Mouse (Mus musculus) thymus, postnatal 0 days (tissue): Measurements from ENCODE around the gene Fam3c. TPM values are rescaled to one million over a fixed set of nuclear protein-coding genes. Genes with fewer than 3 reads are reported as not detected.
A peak's percentile ranks its signal among the peaks of the same experiment; 100 is the strongest.
"Not testable (repeated sequence)": the region's sequence is repeated elsewhere in the genome, so short reads cannot be mapped to it uniquely, and the experiment has no call there.

Experiments used
- DNase-seq: peaks from one replicate; pipeline ENCODE4 v3.0.0-alpha.2; 2015; ENCODE audit warnings: low spot score
- polyA plus RNA-seq: library from polyadenylated mRNA; unstranded; fragments of >200 nt; fragmentation: Nextera tagmentation; extraction: Ambion mirVana; gene quantifications from 2 replicates; pipeline ENCODE4 v1.2.1, GENCODE M21; 2015

The Fam3c gene
- polyA plus RNA-seq, 1 experiment from 2014 or later, result 51.9 TPM

GRCm38 (mm10) chr6:22292056-22292455 is 64.0 kb downstream of the Fam3c start:
- DNase-seq, result no peak

- DNase-seq, result no peak
Observed at GRCm38 (mm10) chr6:22290790-22291189, 65.3 kb downstream of the Fam3c start.

DNA sequence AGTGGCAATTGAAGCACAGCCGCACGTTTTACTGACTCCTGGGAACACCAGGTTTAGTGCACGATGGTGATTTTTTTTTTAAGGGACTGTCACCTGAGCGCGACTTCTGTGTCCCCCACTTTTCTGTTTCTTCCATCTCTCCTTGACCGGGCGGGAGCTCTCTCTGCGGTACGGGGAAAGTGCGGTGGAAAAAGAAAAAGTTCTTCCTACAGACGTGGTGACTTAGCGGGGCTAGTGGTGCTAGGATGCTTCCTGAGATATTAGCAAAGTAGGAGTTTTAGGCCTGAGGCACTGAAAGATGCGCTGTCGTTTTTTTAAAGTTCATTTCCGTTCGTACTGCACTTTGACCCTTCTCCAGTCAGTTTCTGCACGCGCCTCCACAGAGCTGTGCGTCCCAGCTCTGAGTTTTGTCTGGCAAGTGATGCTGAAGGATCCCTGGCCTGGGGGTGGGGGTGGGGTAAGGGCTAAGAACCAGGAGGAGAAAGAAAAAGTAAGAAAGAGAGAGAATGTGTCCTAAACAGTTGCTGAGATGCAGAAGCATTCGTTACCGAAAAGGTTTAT is 66.5 kb downstream of the Fam3c start:
- DNase-seq, result no peak

- peak; percentile 11 for DNase-seq
Observed at GRCm38 (mm10) chr6:22288737-22289460, 67.1 kb downstream of the Fam3c start.

- no peak for DNase-seq
Observed at GRCm38 (mm10) chr6:22288004-22288736, 67.9 kb downstream of the Fam3c start, which contains the start of gene Wnt16. TSS of gene Wnt16 (plus strand) at chr6:22288227.

DNA sequence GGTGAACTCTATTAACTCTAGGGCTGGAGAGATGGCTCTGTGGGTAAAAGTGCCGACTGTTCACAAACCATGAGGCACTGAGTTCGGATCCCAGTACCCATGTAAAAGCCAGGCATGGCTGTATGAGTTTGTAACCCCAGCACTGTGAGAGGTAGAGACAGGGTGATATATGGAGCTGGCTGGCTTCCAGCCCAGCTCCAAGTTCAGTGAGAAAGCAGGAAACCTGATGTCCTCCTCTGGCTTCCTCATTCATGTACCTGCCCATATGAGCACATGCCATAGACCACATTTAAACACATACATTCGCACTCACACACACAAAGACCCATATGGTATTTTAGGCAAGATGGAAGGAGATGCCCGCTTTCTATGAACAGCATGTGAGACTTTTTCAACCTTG is 73.6 kb downstream of the Fam3c start:
- DNase-seq, result no peak

GRCm38 (mm10) chr6:22280217-22280861 is 75.7 kb downstream of the Fam3c start:
- DNase-seq, result no peak

DNA sequence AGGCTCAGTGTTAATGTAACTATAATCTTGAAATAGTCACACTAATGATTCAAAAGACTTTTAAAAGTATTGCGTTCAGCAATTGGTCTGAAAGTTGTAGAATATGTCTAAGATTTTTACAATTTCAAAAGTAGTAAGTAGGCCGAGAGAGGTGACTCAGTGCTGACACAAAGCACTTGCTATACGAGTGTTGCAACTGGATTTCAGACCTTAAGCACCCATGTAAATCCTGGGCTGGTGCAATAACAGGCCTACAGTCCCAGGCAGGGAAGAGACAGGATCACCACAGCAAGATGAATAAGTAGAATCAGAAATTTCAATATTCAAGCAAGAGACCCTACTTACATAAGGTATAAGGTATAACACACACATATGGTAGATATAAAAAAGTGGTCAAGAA is 78.1 kb downstream of the Fam3c start:
- DNase-seq, result no peak

- no peak for DNase-seq
Observed at GRCm38 (mm10) chr6:22269840-22270521, 86.1 kb downstream of the Fam3c start.

DNA sequence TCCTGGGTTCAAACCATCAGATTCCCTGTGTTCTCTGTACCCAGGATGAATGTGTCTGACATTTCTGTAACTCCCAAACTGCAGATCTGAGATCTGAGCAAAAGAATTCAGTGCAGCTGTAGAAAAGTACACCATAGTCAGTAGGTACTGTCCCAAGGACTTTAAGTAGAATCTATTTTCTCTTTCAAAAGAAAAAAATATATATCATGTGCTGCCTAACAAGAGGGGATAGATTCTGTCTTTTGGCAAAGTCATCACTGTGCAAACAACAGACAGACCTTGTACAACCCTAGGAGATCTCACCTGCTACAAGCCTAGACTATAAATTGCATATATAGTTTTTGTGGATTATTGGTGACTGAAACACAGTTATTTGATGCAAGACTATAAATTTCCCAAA is 87.4 kb downstream of the Fam3c start:
- DNase-seq, result no peak

- DNase-seq, result no peak
Observed at GRCm38 (mm10) chr6:22267807-22268667, 88.0 kb downstream of the Fam3c start.

- DNase-seq, result no peak
Observed at GRCm38 (mm10) chr6:22266018-22266417, 90.0 kb downstream of the Fam3c start.

- not testable (repeated sequence) for DNase-seq
Observed at GRCm38 (mm10) chr6:22264094-22264493, 91.9 kb downstream of the Fam3c start.

GRCm38 (mm10) chr6:22262519-22262918 is 93.5 kb downstream of the Fam3c start:
- DNase-seq, result no peak

DNA sequence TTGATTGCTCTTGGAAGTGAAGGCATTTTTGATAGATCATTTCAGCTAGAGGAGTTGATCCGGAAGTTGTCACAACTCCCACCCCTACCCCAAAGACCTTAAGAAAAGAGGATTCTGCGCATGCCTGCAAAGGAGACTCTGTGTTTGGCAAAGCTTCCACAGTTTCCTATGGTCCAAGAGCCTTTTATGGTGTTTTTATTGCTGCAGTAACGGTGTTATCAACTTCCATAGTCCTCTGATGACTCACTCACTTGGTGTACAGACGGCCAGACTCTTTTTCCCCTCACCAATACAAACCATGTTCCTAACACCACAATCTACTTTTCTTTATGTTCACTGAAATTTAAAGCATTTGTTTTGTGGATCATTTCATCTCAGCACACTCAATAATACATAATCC is 97.3 kb downstream of the Fam3c start:
- DNase-seq, result no peak

Other genes with a start within 250 kb of the Fam3c start
- not detected in 2 replicates for gene Wnt16, start 68.0 kb downstream of the Fam3c start, polyA plus RNA-seq